In the genomic region with DNA sequence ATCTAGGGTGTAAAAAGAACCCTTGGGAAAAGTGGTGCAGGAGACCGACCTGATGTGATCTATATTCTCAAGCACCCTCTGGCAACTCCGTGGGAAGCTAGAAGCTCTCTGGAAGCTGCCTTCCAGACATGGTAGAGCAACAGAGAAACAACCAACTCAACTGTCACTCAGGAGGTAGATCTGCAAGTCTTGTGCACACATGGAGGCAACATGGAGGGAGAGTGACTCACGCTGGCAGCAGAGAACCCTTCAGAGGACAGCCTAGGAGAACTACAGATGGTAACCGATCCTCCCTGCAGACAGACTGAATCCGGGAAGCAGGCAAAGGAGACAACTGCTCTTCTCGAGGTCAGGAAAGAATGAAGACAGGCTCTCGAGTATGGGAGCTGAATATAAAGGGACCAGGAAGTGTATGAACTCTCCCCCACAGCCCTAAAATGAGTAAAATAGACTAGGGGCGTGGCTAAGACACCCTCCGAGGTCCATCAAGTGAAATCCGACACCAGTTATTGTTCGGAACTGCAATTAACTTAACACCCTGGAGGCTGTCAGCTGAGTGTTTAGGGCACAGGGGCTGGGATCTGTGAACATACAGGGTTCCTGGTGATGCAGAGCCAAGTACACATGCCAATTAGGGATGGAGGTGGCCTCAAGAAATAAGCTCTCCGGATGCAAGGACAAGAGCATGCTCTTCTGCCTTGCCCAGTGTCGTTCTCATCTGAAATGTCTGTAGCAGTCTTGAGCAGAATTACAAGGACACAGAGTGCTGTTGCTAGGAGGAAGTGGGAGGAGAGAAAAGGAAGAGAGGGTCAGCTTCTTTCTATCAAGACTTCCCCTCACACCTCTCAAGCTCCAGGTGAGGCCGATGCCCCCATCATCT, we compare ENCODE assay signal across 8 mouse cellular contexts.
DNase-seq lines count a peak whose midpoint lies in the region; ATAC-seq lines count a peak whose summit lies in the region.

No protein-coding gene starts in this region.

- peaks cover 15% of the 10 kb centered on the region for H3K4me1 ChIP-seq in stomach, embryonic 16.5 days (ENCODE audit: control insufficient read depth, insufficient read depth, low read length)

- no peak overlapping the region for H3K27ac ChIP-seq in stomach, embryonic 16.5 days (ENCODE audit: low read length)

- peaks cover 26% of the 10 kb centered on the region for H3K27me3 ChIP-seq in stomach, embryonic 16.5 days (ENCODE audit: control insufficient read depth, insufficient read depth, low read length)

- no peaks in the 10 kb centered on the region for H3K36me3 ChIP-seq in stomach, embryonic 16.5 days (ENCODE audit: control insufficient read depth, insufficient read depth, low read length)

- 0 out of 2 replicates have a peak overlapping the region, but pooled peaks have one; percentile 69 for H3K9ac ChIP-seq in stomach, embryonic 16.5 days (ENCODE audit: low read length)

- ATAC-seq in stomach, embryonic 16.5 days (ENCODE audit: insufficient read depth, low FRiP score): peak; percentile 27; the same call in 1 of the 2 replicates

- H3K9me3 ChIP-seq in stomach, embryonic 16.5 days (replicated peaks; ENCODE audit: control insufficient read depth, low read length): no peaks in the 10 kb centered on the region

- 9% methylated on average over 14 of the region's 14 CpGs for WGBS in stomach, embryonic 16.5 days

- DNase-seq in cerebellum, adult 18-20 months: peak; percentile 56 to 61
- no peak for DNase-seq in cerebellum, postnatal 14 days
- DNase-seq in urinary bladder, postnatal 14 days (ENCODE audit: low spot score): peak; percentile 16
- DNase-seq in urinary bladder, postnatal 36 days (ENCODE audit: low spot score in 2 of 2): no peak
- DNase-seq in left cerebral cortex, postnatal 4 days: peak; percentile 6
- DNase-seq in ovary, postnatal 14 days (ENCODE audit: low spot score): no peak
- no peak for DNase-seq in spleen, adult 18-20 months

- H3K4me2 ChIP-seq in stomach, embryonic 16.5 days (ENCODE audit: low read depth, low read length): peak overlapping the region; percentile 86; the same call in 1 of the 2 replicates

- intact Hi-C loops in left cerebral cortex, postnatal 4 days (cut with DNase I): no loop called here

- H3K4me3 ChIP-seq in stomach, embryonic 16.5 days (replicated peaks; ENCODE audit: low read length): no peak overlapping the region; the same call in 1 of the 2 replicates

Comparison
In these comparisons a context has a peak if more than half of its experiments do, and no peak if none do; other contexts are left out.
1. DNase-seq: peak in cerebellum, adult 18-20 months (2 of 2), urinary bladder, postnatal 14 days (single experiment) and left cerebral cortex, postnatal 4 days (single experiment); none in cerebellum, postnatal 14 days (0 of 2), urinary bladder, postnatal 36 days (0 of 2), ovary, postnatal 14 days (single experiment) and spleen, adult 18-20 months (0 of 2).